Mouse (Mus musculus) megakaryocyte, embryonic 14.5 days (primary cell): Measurements from ENCODE around the gene Fyco1.

Experiments
- FLI1 ChIP-seq: IDR thresholded peaks from 2 replicates; pipeline ENCODE4 v1.6.1; 2012; ENCODE audit warnings: low read length, inconsistent platforms, mixed read lengths
- GATA1 ChIP-seq: IDR thresholded peaks from 3 replicates; pipeline ENCODE4 v1.6.1; 2012; ENCODE audit warnings: mixed read lengths, low read length, inconsistent platforms, borderline replicate concordance

GRCm38 (mm10) chr9:123766996-123767395, 84.7 kb downstream of the Fyco1 start:
- TF ChIP-seq FLI1 (no peak), GATA1 (no peak)
